Mouse (Mus musculus): Measurements from ENCODE around the gene Tmem8b.

The Tmem8b gene

GRCm38 (mm10) chr4:43656339-43657109, 12.2 kb upstream of the Tmem8b start, which contains the start of gene Hint2:
Gene Hint2 (minus strand): TSS chr4:43656466.
- DNase-seq (ENCODE audit: low spot score), result peak; percentile 11

DNA sequence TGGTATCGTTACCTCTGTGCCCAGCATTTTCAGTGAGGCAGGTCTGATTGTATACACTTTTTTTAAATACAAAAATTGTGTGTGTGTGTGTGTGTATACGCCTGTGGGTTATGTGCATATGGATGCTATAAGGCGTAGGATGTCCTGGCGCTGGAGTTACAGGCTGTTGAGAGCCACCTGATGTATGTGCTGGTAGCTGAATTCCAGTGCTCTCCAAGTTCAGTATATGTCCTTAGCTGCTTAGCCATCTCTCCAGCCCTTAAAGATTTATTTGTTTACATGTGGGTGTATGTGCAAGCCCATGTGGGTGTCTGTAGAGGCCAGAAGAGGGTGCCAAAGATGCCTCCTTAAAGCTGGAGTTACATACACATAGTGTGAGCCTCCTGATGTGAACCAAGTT, 11.6 kb upstream of the Tmem8b start:
- no peak for DNase-seq (ENCODE audit: low spot score)

DNA sequence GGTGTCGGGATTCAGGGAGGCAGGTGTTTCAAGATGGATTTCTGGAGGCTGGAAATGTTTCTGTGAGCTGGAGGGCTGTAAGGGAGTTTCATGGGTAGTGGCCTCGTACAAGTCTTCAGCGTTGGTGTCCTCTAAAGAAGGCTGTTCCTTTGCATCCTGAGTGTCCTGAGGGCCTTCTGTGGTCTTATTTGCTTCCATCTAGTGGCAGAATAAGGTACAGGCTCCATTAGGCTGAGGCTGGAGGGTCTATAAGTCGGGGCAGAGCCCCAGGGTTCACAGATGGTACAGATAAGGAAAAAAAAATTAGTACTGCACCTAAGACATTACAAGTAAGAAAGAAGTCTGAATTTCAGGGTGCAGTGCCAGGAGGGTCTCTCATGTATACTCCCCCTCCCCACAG, 2.4 kb upstream of the Tmem8b start:
- no peak for DNase-seq (ENCODE audit: low spot score)

GRCm38 (mm10) chr4:43669428-43669794, 640 bp downstream of the Tmem8b start:
- peak; percentile 42 for DNase-seq (ENCODE audit: low spot score)

DNA sequence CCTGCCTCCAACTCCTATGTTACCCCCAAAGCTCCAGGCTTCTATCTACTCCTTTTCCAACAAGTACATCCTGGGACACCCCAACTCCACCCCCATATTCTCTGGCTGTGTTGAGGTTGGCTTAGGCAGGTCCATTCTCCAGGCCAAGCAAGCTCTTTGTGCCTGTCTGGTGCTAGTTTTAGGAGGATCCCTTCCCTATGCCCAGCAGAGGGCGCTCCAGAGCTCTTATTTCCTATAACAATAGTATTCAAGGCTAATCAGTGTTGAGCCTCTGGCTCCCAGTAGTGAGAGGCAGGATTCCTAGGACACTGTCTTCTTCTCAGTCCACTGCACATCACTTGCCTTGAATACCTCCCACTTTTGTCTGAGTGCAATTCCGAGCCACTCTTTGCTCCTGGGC, 3.3 kb downstream of the Tmem8b start:
- peak; percentile 75 for DNase-seq (ENCODE audit: low spot score)

DNA sequence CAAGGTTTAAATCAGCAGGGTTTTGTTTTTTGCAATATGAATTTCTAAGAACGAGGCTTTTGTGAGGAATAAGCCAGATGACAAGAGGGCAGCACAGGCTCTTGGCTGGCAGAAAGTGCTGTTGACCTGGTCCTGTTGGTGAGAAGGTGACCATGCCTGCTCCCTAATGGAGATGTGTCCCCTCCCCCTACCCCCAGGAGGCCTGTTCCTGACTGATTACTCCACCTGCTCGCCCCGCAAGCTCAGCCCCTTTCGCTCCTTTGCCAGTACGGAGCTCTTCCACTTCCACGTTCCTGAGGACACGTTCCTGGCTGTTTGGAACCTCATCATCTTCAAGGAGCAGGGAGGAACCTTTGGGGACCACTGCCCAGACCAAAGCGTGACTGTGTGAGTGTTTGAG, 4.9 kb downstream of the Tmem8b start:
- no peak for DNase-seq (ENCODE audit: low spot score)

DNA sequence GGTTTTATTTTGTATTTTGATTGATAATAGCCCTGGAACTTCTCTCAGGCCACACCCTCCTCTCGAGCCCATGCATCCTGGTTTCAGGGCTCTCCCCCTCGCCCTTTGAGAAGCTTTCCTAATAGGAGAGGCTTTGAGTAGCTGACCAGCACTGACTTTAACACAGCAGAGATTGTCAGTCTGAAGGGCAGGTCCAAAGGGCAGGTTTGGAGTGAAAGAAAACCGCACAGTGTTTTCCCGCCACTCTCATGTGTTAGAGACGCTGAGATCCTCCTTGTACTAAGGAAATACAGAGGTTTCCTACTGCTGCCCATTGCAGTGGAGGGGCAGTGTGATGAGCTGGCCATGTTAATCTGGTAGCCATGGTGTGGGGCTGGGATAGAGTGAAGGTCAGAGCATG, 6.2 kb downstream of the Tmem8b start:
- no peak for DNase-seq (ENCODE audit: low spot score)

- no peak for DNase-seq (ENCODE audit: low spot score)
These were observed 6.8 kb downstream of the Tmem8b start for GRCm38 (mm10) chr4:43675608-43676007.

GRCm38 (mm10) chr4:43678541-43678940, 9.8 kb downstream of the Tmem8b start:
- DNase-seq (ENCODE audit: low spot score), result no peak

DNA sequence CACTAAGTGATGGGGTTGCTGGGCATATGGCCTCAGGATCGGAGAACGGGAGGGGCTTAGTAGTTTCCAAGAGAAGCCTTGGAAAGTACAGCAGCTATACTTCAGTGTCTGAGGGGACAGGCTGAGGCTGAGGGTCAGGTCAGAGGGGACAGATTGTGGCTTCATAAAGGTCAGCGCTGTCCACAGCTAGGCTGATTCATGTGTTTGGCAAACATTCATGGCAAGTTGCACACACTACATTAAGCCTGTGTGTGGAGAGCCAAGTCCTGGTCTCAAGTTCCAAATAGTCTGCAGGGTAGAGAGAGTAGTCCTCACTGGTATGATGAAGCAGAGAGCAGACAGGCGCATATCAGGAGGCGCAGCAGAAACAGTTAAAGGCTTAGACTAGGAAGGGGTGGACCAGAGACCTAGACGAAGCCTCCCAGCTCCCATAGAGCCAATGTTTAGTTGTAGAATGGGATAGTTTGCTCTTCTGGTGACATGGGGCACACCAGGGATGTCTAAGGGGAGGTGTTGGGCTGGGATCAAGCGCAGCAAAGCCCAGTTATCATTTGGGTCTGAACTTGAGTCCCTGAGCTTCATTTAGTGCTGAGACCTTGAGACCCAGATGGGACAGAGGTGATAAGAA, 10.8 kb downstream of the Tmem8b start:
- DNase-seq (ENCODE audit: low spot score), result no peak

DNA sequence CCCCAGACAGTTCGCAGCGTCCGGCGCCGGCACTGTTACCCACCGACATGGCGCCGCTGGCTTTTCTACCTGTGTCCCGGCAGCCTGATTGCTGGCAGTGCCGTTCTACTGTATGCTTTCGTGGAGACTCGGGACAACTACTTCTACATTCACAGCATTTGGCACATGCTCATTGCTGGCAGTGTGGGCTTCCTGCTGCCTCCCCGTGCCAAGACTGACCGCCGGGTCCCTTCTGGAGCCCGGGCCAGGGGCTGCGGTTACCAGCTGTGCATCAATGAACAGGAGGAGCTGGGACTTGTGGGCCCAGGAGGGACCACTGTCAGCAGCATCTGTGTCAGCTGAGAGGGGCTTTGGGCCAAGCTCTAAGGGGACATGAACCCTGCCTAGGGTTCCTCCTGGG, 21.2 kb downstream of the Tmem8b start:
- DNase-seq (ENCODE audit: low spot score), result no peak

DNA sequence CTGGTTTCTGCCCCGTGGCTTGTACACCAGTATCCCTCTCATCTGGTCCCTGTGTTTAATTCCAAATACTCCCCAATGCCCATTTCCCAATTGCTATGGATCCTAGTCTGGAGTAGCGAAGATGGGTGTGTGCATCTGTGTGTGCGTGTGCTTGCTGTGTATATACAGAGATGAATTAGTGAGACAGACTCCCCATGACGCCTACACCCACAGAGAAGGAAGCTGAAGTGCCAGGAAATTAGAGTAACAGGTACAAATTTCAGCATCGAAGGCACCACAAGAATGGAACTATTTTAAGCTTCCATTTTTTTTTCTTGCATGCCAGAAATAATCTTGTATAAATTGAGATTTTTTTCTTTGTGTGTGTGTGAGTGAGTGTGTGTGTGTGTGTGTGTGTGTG, 22.3 kb downstream of the Tmem8b start:
- DNase-seq (ENCODE audit: low spot score), result no peak

DNA sequence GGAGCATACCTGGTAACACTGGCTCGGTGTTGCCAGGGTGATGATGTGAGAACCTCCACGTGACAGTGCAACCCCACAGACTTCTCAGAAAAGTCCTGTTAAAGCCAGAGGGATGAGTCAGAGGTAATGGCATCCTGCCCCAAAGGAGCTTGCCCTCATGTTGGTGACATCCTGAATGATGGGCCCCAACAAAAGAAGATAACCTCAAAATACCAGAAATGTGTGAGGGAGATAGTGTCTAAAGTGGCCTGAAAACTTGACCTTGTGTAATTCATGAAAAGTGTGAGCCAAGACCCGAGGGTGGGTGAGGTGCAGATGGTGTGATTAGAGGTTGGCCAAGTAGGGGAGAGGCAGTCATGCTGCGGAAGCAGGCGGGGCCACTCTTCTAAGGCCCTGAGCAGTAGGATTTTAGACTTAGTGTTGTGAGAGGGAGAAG, 25.1 kb downstream of the Tmem8b start:
- DNase-seq (ENCODE audit: low spot score), result no peak

DNA sequence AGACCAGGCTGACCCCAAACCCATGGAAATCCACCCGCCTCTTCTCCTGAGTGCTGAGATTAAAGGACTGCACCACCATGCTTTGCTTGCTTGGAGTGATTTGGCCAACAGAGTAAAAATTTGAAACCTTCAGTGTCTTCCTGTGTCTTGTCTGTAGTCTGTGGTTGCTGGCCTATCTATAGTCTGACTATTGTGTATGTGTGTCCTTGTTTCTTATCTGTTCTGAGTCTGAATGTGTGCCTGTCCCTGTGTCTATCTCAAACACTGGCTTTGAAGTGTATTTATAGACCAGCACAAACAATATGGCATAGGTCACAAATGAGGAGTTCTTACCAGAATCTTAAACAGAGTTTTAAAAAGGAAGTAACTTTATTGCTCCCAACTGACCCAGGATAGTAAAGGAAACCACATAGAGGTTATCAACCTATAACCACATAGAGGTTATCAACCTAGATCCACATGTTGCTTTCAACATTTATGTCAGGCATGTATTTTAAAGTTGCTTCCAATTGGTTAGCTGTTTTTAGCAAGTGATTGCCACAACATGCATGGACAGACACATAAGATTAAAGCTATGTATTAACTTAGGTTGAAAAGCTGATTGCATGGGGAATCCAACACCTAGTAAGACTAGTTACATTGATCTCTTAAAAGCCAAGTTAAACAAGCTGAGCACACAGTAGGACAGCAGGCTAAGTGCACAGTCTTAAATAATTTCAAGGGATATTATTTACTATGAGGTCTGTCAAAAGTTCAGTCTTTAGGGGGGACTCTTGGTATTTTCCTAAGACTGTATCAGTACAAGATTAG, 25.9 kb downstream of the Tmem8b start:
- no peak for DNase-seq (ENCODE audit: low spot score)

DNA sequence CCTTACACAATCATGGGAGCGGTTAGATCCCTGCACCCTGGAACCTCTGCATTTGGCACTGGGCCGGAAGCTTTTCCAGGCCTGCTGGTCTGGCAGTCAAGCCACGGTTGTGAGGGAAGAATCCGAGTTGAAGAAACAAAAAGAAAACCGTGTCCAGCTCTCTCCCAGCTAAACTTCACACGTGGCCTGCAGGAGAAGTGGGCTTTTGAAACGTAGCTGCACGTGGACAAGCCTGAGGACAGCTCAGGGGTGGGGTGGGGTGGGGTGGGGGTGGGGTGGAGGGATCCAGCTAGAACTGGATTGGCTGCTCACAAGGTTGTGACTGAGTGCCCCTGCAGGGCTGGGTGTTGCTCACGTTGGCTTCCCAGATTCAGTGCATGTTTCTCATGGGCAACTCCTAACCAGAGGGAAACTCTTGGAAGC, 26.5 kb downstream of the Tmem8b start:
- no peak for DNase-seq (ENCODE audit: low spot score)

DNA sequence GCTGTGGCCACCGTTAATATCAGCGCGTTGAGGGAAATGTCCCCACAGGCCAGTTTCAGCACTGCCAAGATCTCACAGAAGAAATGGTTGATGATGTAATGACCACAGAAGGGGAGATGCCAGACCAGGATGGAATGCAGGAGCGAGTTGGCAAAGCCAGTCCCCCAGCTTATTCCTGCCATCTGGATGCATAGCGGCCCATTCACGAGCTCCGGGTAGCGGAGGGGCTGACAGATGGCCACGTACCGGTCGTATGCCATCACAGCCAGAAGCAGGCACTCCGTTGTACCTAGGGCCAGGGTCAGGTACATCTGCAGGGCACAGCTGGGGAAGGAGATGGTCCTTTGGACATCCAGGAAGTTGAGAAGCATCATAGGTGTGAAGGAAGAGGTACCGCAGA, 27.8 kb downstream of the Tmem8b start:
- no peak for DNase-seq (ENCODE audit: low spot score)

GRCm38 (mm10) chr4:43700707-43701106, 31.9 kb downstream of the Tmem8b start, which contains the start of gene Olfr70:
Gene Olfr70 (minus strand): TSS chr4:43700807.
- no peak for DNase-seq (ENCODE audit: low spot score)

DNA sequence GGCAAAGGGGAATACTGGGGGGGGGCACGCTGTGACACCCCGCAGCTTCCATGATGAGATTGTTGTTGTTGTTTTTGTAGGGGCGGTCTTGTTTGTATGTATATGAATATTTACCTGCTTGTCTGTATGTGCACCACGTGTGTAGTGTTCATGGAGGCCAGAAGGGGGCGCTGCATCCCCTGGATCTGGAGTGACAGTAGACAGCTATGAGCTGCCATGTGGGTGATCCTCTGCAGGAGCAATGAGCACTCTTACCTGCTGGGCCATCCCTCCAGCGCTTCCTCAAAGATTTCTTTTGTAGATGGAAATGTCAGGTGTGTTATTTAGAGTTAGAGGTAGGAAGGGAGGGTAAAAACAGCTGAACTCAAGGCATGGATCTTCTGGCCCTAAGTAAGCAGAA, 34.7 kb downstream of the Tmem8b start:
- DNase-seq (ENCODE audit: low spot score), result no peak

- no peak for DNase-seq (ENCODE audit: low spot score)
These were observed 35.1 kb downstream of the Tmem8b start for GRCm38 (mm10) chr4:43703851-43704250.

- no peak for DNase-seq (ENCODE audit: low spot score)
These were observed 37.2 kb downstream of the Tmem8b start for GRCm38 (mm10) chr4:43705991-43706390.

DNA sequence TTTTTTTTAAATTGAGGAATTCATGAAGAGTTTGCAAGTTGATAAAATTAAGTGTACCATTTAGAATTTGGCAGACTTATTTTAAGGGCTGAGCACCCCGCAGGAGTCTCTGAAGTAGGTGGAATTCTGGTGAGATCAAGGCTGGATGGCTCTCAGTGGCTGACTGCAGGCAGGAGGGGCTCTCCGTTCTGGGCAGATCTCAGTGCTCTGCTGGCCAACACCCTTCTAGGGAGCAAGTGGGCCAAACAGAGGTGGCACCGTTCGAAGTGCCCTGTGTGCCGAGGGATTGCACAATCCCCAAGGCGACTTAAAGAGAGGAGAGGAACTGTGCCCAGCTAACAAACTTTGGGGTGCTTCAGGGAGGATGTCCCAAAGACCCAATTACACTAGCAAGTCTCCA, 41.1 kb downstream of the Tmem8b start, which contains the start of gene Olfr71:
Olfr71 (minus strand) TSS at position 387 of the 400 bp plus-strand sequence.
- no peak for DNase-seq (ENCODE audit: low spot score)

- DNase-seq (ENCODE audit: low spot score), result peak; percentile 40
These were observed 43.0 kb downstream of the Tmem8b start for GRCm38 (mm10) chr4:43711821-43712220.

Measured in MN1 (cell line).